Mouse (Mus musculus) neural tube, embryonic 12.5 days (tissue): ENCODE data around the gene Pecr. TPM values are rescaled to one million over a fixed set of nuclear protein-coding genes. Genes with fewer than 3 reads are reported as not detected.
"Not testable (repeated sequence)": the region's sequence is repeated elsewhere in the genome, so short reads cannot be mapped to it uniquely, and the experiment has no call there.

Source experiments
- ATAC-seq: fragments of 200-750 bp; cut with Nextera tagmentation; 2 replicates; pipeline ENCODE4 v1.8.0; 2017; ENCODE audit warnings: low read depth, mild to moderate bottlenecking, moderate TSS enrichment, moderate library complexity; ENCODE audit not compliant: low FRiP score
- H3K27ac ChIP-seq: fragments of 300-500 bp; sonication (generic); 2 replicates; pipeline ENCODE4 v1.5.1; 2016
- H3K27me3 ChIP-seq: fragments of 300-500 bp; sonication (generic); replicated peaks from 2 replicates; pipeline ENCODE4 v1.6.1; 2016; ENCODE audit warnings: mild to moderate bottlenecking
- H3K36me3 ChIP-seq: fragments of 300-500 bp; sonication (generic); 2 replicates; pipeline ENCODE4 v1.6.1; 2016; ENCODE audit warnings: mild to moderate bottlenecking
- H3K4me1 ChIP-seq: fragments of 300-500 bp; sonication (generic); 2 replicates; pipeline ENCODE4 v1.6.1; 2016
- H3K4me2 ChIP-seq: fragments of 300-500 bp; sonication (generic); replicated peaks from 2 replicates; pipeline ENCODE4 v1.6.1; 2016; ENCODE audit warnings: mild to moderate bottlenecking
- H3K4me3 ChIP-seq: fragments of 300-500 bp; sonication (generic); 2 replicates; pipeline ENCODE4 v1.5.1; 2016
- H3K9ac ChIP-seq: fragments of 300-500 bp; sonication (generic); 2 replicates; pipeline ENCODE4 v1.6.1; 2016; ENCODE audit warnings: mild to moderate bottlenecking
- H3K9me3 ChIP-seq: fragments of 300-500 bp; sonication (generic); 2 replicates; pipeline ENCODE4 v1.6.1; 2016; ENCODE audit warnings: mild to moderate bottlenecking
- WGBS: fragments of 180-500 bp; shearing (Covaris S2); methylation state at CpG from one replicate; pipeline ENCODE4 v1.1.7; 2016; 5-methylcytosine and 5-hydroxymethylcytosine counted together
- polyA plus RNA-seq: library from polyadenylated mRNA; unstranded; fragments of >200 nt; fragmentation: Nextera tagmentation; extraction: Ambion mirVana; gene quantifications from 2 replicates; pipeline ENCODE4 v1.2.1, GENCODE M21; 2016

Pecr gene
- polyA plus RNA-seq, 1 experiment from 2014 or later = 13.6 TPM

- no peak overlapping the region for H3K4me3 ChIP-seq
- H3K4me2 ChIP-seq = peak overlapping the region; percentile 63
- no peaks in the 10 kb centered on the region for H3K27me3 ChIP-seq
- ATAC-seq = peak; percentile 87
- no peaks in the 10 kb centered on the region for H3K4me1 ChIP-seq
- H3K36me3 ChIP-seq = no peaks in the 10 kb centered on the region
- no peaks in the 10 kb centered on the region for H3K9me3 ChIP-seq
- WGBS = 2% methylated on average over 12 of the region's 12 CpGs
- H3K9ac ChIP-seq = no peak overlapping the region
- H3K27ac ChIP-seq = no peak overlapping the region
These were observed 39.6 kb downstream of the Pecr start for GRCm38 (mm10) chr1:72244317-72245036.

DNA sequence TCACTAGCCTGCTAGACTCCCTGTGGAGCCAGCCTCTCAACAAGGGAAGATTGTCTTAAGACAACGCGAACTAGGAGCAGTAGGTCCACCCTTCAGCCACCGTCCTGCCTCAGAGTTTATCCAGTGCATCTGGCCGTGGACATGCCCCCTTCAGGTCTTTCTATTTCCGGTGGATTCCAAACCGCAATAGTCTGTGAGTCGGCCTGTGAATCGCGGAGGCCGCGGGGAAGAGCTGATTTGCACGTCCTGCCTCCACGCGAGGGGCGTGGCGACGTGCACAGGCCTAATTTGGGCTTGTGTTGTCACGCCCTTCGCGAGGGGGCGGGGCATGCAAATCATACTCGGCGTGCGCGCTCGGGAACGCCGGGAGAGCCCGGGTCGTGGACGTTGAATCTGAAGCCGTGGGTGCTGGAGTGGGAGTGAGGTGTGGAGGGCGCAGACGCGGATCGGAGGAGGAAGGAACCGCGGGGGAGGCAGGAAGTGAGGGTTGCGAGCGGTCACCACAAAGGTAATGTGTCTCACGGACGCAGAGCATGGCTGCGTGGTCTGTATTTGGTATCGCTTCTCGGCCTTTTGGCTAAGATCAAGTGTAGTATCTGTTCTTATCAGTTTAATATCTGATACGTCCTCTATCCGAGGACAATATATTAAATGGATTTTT lies 40.3 kb downstream of the Pecr start:
- Histone ChIP-seq H3K4me1 (no peaks in the 10 kb centered on the region), H3K4me3 (peak overlapping the region; percentile 40), H3K27me3 (no peaks in the 10 kb centered on the region), H3K27ac (peak overlapping the region; percentile 89), H3K4me2 (peak overlapping the region; percentile 63), H3K36me3 (no peaks in the 10 kb centered on the region), H3K9ac (peak overlapping the region; percentile 73), H3K9me3 (no peaks in the 10 kb centered on the region)
- under 1% methylated on average over 47 of the region's 47 CpGs for WGBS
- peak; percentile 91 for ATAC-seq

DNA sequence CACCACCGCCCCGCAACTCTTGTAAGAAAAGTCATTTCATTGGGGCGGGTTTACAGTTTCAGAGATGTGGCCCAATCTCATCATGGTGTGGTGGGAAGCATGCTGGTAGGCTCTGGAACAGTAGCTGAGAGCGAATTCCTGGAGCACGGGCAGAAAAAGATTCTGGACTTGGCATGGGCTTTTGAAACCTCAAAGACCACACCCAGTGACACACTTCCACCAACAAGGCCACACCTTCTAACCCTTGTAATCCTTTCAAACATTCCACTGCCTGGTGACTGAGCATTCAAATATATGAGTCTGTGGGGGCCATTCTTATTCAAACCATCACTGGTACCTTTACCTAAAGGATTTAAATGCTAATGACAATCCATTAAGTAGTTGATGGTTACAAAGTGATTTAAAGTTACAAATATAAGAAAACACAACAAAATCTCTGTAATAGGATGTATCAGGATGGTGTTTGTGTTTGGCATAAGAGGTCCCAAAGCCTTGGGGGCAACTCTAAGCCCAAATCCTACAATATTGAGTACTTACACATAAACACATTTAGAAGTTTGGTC lies 41.5 kb downstream of the Pecr start:
- Histone ChIP-seq H3K4me2 (no peak overlapping the region), H3K9ac (no peak overlapping the region), H3K9me3 (no peaks in the 10 kb centered on the region), H3K4me1 (no peaks in the 10 kb centered on the region), H3K27me3 (no peaks in the 10 kb centered on the region), H3K27ac (no peak overlapping the region), H3K4me3 (no peak overlapping the region), H3K36me3 (no peaks in the 10 kb centered on the region)
- 85% methylated on average over 5 of the region's 5 CpGs for WGBS
- ATAC-seq = no peak

DNA sequence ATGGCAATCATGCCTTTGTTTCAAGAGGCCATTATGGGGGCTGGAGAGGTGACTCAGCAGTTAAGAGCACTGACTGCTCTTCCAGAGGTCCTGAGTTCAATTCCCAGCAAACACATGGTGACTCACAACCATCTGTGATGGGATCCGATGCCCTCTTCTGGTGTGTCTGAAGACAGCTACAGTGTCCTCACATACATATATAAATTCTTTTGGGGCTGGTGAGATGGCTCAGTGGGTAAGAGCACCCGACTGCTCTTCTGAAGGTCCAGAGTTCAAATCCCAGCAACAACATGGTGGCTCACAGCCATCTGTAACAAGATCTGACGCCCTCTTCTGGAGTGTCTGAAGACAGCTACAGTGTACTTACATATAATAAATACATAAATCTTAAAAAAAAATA lies 45.0 kb downstream of the Pecr start:
- H3K4me1 ChIP-seq, H3K27me3 ChIP-seq, H3K9ac ChIP-seq, ATAC-seq, H3K27ac ChIP-seq, H3K36me3 ChIP-seq, H3K4me3 ChIP-seq, H3K4me2 ChIP-seq, H3K9me3 ChIP-seq: not testable (repeated sequence)
- 89% methylated on average over 3 of the region's 3 CpGs for WGBS

GRCm38 (mm10) chr1:72238016-72238580 lies 46.0 kb downstream of the Pecr start:
- 57% methylated on average over 10 of the region's 10 CpGs for whole genome bisulfite sequencing

GRCm38 (mm10) chr1:72237007-72237775 lies 46.9 kb downstream of the Pecr start:
- Histone ChIP-seq H3K9me3 (no peaks in the 10 kb centered on the region), H3K9ac (no peak overlapping the region), H3K4me1 (no peaks in the 10 kb centered on the region), H3K4me2 (peak overlapping the region; percentile 49), H3K27me3 (0 out of 2 replicates have a peak, but pooled peaks cover 4% of the 10 kb centered on the region), H3K36me3 (no peaks in the 10 kb centered on the region), H3K27ac (no peak overlapping the region), H3K4me3 (no peak overlapping the region)
- ATAC-seq = no peak
- 6% methylated on average over 13 of the region's 13 CpGs for WGBS

More at GRCm38 (mm10) chr1:72238016-72238580, 46.0 kb downstream of the Pecr start:
- Histone ChIP-seq H3K9me3 (no peaks in the 10 kb centered on the region), H3K4me2 (0 out of 2 replicates have a peak overlapping the region, but pooled peaks have one; percentile 5), H3K4me3 (no peak overlapping the region), H3K27me3 (0 out of 2 replicates have a peak, but pooled peaks cover 4% of the 10 kb centered on the region), H3K27ac (no peak overlapping the region), H3K4me1 (no peaks in the 10 kb centered on the region), H3K9ac (no peak overlapping the region), H3K36me3 (no peaks in the 10 kb centered on the region)
- ATAC-seq = no peak

GRCm38 (mm10) chr1:72236363-72237006 lies 47.6 kb downstream of the Pecr start:
- peak overlapping the region; percentile 46 for H3K4me3 ChIP-seq
- not testable (repeated sequence) for H3K27me3 ChIP-seq
- under 1% methylated on average over 38 of the region's 50 CpGs for WGBS

GRCm38 (mm10) chr1:72232592-72232991 lies 51.5 kb downstream of the Pecr start:
- whole genome bisulfite sequencing = 81% methylated on average over 10 of the region's 10 CpGs
- H3K9me3 ChIP-seq, H3K4me2 ChIP-seq, H3K9ac ChIP-seq, H3K4me1 ChIP-seq, H3K27me3 ChIP-seq, H3K27ac ChIP-seq, H3K36me3 ChIP-seq, ATAC-seq, H3K4me3 ChIP-seq: not testable (repeated sequence)

More at GRCm38 (mm10) chr1:72236363-72237006, 47.6 kb downstream of the Pecr start:
- Histone ChIP-seq H3K9ac (peak overlapping the region; percentile 61), H3K27ac (peak overlapping the region; percentile 50; the same call in 1 of the 2 replicates), H3K4me2 (peak overlapping the region; percentile 64)
- H3K4me1 ChIP-seq, H3K36me3 ChIP-seq, H3K9me3 ChIP-seq: not testable (repeated sequence)
- peak; percentile 82 for ATAC-seq

DNA sequence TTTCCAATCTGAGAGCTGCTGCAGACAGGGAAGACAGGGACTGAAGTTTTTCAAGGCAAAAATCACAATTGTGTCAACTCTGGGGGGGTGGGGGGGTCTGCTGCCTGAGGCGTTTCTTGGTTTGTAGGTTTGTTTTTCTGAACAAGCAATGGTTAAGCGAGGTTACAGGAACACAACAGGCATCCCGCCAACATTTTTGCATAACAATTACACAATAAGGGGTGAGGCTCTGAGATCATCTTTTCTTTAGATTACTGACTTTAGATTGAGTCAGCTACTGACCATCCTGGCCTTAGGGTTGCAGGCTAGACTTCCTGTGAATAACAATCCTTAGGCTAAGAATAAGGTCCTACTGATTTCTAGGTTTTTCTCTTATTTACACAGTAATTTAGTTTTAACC lies 55.1 kb downstream of the Pecr start:
- Histone ChIP-seq H3K27ac (no peak overlapping the region), H3K4me1 (no peaks in the 10 kb centered on the region), H3K27me3 (peaks cover 8% of the 10 kb centered on the region; the same call in 1 of the 2 replicates), H3K4me3 (no peak overlapping the region), H3K9me3 (no peaks in the 10 kb centered on the region), H3K9ac (no peak overlapping the region), H3K4me2 (no peak overlapping the region), H3K36me3 (no peaks in the 10 kb centered on the region)
- no peak for ATAC-seq
- 22% methylated on average over 3 of the region's 3 CpGs for WGBS

DNA sequence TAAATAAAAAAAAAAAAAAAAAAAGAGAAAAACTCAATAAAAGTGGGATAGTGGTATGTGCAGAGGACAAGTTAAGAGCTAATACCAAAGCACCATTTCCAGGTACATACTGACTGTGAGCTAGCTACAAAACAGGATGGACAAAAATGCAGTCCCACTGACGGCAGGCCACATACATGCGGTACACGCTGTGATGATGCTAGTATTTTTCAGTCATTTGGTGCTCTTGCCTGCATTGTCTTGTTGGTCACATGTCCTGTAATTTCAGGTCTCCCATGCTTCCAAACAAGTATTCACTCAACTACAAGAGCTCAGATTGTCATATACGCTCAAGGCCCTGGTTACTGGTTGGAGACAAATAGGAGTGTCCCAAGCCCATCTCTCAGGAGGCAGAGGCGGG lies 56.6 kb downstream of the Pecr start:
- 90% methylated on average over 5 of the region's 5 CpGs for WGBS
- no peak overlapping the region for H3K9ac ChIP-seq
- no peak overlapping the region for H3K4me3 ChIP-seq
- no peaks in the 10 kb centered on the region for H3K4me1 ChIP-seq
- H3K36me3 ChIP-seq = no peaks in the 10 kb centered on the region
- H3K4me2 ChIP-seq = no peak overlapping the region
- no peaks in the 10 kb centered on the region for H3K9me3 ChIP-seq
- H3K27ac ChIP-seq = no peak overlapping the region
- ATAC-seq = no peak
- H3K27me3 ChIP-seq = peaks cover 5% of the 10 kb centered on the region; the same call in 1 of the 2 replicates

DNA sequence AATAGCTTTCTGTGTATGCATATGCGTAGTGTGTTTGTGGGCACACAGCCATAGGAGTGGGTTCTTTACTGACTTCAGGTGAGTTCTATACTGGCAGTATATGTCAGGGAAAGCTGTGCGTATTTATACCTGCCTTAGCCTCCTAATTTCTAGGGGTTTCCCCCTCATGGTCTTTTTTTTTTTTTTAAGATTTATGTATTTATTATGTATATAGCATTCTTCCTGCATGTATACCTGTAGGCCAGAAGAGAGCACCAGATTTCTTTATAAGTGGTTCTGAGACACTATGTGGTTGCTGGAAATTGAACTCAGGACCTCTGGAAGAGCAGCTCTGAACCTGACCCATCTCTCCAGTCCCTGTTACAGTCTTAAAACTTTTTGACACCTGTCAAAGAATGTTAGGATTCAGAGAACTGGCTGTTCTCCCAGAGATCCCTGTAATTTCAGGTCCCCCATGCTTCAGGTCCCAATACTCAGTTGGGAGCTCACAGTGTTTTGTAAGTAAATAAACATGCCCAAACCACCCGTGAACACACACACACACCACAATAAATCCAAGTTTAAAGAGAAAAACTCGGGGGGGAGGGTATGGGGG lies 57.1 kb downstream of the Pecr start:
- H3K36me3 ChIP-seq = no peaks in the 10 kb centered on the region
- no peak for ATAC-seq
- H3K9me3 ChIP-seq = no peaks in the 10 kb centered on the region
- no peak overlapping the region for H3K4me2 ChIP-seq
- no peak overlapping the region for H3K4me3 ChIP-seq
- H3K9ac ChIP-seq = no peak overlapping the region
- 58% methylated on average over 4 of the region's 4 CpGs for WGBS
- H3K4me1 ChIP-seq = no peaks in the 10 kb centered on the region
- H3K27me3 ChIP-seq = peaks cover 5% of the 10 kb centered on the region; the same call in 1 of the 2 replicates
- H3K27ac ChIP-seq = no peak overlapping the region
